Mouse (Mus musculus) hindbrain, embryonic 13.5 days (tissue): ENCODE results near the gene Sirt1. TPM values are rescaled to one million over a fixed set of nuclear protein-coding genes. Genes with fewer than 3 reads are reported as not detected.
"Not testable (repeated sequence)": the region's sequence is repeated elsewhere in the genome, so short reads cannot be mapped to it uniquely, and the experiment has no call there.

Source experiments
- ATAC-seq: fragments of 200-750 bp; cut with Nextera tagmentation; 2 replicates; pipeline ENCODE4 v1.8.0; 2017; ENCODE audit warnings: moderate TSS enrichment; ENCODE audit not compliant: low FRiP score
- H3K27ac ChIP-seq: fragments of 300-500 bp; sonication (generic); 2 replicates; pipeline ENCODE4 v1.5.1; 2015; ENCODE audit warnings: inconsistent platforms, mild to moderate bottlenecking, moderate library complexity
- H3K27me3 ChIP-seq: fragments of 300-500 bp; sonication (generic); 2 replicates; pipeline ENCODE4 v1.6.1; 2015; ENCODE audit warnings: mild to moderate bottlenecking, inconsistent platforms
- H3K36me3 ChIP-seq: fragments of 300-500 bp; sonication (generic); 2 replicates; pipeline ENCODE4 v1.6.1; 2015; ENCODE audit warnings: mild to moderate bottlenecking, inconsistent platforms
- H3K4me1 ChIP-seq: fragments of 300-500 bp; sonication (generic); replicated peaks from 2 replicates; pipeline ENCODE4 v1.6.1; 2015; ENCODE audit warnings: inconsistent platforms
- H3K4me2 ChIP-seq: fragments of 300-500 bp; sonication (generic); 2 replicates; pipeline ENCODE4 v1.6.1; 2015; ENCODE audit warnings: inconsistent platforms, mild to moderate bottlenecking, moderate library complexity
- H3K4me3 ChIP-seq: fragments of 300-500 bp; sonication (generic); 2 replicates; pipeline ENCODE4 v1.5.1; 2015; ENCODE audit warnings: mild to moderate bottlenecking, inconsistent platforms
- H3K9ac ChIP-seq: fragments of 300-500 bp; sonication (generic); 2 replicates; pipeline ENCODE4 v1.6.1; 2015; ENCODE audit warnings: mild to moderate bottlenecking, inconsistent platforms
- H3K9me3 ChIP-seq: fragments of 300-500 bp; sonication (generic); 2 replicates; pipeline ENCODE4 v1.6.1; 2016; ENCODE audit warnings: inconsistent platforms
- WGBS: fragments of 180-500 bp; shearing (Covaris S2); methylation state at CpG from one replicate; pipeline ENCODE4 v1.1.7; 2015; 5-methylcytosine and 5-hydroxymethylcytosine counted together
- polyA plus RNA-seq: library from polyadenylated mRNA; unstranded; fragments of >200 nt; fragmentation: Nextera tagmentation; extraction: Ambion mirVana; gene quantifications from 2 replicates; pipeline ENCODE4 v1.2.1, GENCODE M21; 2015

The Sirt1 gene
- polyA plus RNA-seq, 1 experiment from 2014 or later, result 4.8 TPM

DNA sequence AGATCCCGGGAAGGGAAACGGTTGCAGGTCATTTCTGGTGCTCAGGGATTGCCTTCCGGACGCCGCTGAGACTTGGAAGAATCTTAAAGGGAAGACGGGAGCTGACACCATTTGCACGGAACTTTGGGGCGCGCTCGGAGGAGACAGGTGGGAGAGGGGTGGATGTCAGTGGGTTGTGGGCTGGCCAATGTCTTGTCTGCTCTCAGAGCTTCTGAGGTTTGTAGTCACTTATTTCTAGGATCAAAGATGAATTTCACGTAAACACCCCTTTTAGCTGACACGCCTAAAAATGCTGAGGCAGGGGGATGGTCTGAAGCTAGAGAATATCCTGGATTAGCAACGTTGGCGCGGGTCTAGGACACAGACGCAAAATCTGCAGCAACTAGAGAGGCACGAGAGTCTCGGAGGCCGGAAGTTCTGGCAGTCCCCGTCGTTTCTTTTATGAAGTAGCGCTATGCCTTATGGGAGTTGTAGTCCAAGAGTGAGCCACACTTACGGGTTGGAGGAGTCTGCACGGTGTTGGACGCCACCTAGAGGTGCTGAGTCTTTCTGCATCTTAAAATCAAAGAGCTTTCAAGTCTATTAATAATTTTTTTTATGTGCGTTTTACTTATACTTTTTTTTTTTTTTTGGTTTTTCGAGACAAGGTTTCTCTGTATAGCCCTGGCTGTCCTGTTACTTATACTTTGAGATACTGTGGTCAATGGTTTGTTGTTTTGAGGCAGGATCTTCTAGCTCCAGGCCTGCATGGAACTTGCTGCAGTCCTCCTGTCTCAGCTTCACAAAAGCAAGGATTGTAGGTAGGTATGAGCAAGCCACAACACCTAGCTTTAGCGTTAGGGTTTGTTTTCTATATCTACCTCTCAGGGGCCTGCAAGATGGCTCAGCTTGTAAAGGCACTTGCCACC lies 1.1 kb upstream of the Sirt1 start, which contains the start of gene Dnajc12:
Gene Dnajc12, plus strand, starts transcription at position 72 of the 908 bp plus-strand sequence.
- Histone ChIP-seq H3K27me3 (peaks cover 18% of the 10 kb centered on the region), H3K9ac (peak within 1 kb of the TSS; percentile 72), H3K36me3 (no peaks in the 10 kb centered on the region), H3K27ac (peak within 1 kb of the TSS; percentile 49), H3K4me2 (peak within 1 kb of the TSS; percentile 89), H3K9me3 (no peaks in the 10 kb centered on the region), H3K4me3 (peak within 1 kb of the TSS; percentile 52), H3K4me1 (peaks cover 12% of the 10 kb centered on the region)
- peak; percentile 92 for ATAC-seq
- under 1% methylated on average over 28 of the region's 28 CpGs for WGBS

DNA sequence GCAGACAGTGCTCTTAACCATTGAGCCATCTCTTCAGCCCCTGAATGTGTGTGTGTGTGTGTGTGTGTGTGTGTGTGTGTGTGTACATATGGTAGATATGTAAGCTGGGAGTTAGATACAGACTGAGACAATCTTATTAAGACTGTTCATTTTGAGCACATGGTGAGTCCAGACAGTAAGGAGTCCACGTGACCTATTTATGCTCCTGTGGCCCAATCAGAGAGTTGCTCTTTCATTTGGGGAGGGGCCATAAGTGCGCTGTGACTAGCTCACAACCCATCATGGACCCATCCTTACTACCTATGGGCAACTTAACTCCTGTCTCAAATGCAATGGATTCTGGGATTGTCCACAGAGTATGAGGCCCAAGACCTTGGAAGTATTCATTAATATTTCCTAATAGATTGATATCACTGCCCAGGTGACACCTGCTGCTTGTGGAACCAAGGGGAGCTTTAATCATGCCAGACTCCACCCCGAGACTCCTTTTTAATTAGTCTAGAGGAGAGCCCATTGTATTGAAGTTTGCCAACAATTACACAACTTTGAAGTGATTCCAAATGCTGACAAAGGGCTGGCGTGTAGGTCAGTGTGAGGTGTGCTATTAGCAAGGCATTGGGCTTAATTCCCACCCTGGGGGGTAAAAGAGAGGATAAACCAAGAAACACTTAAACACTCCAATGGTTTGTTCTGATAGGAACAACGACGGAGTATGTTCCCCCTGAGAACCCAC lies 2.4 kb downstream of the Sirt1 start:
- H3K27ac ChIP-seq, result no peak overlapping the region
- H3K27me3 ChIP-seq, result peaks cover 18% of the 10 kb centered on the region
- no peaks in the 10 kb centered on the region for H3K9me3 ChIP-seq
- no peak for ATAC-seq
- peaks cover 9% of the 10 kb centered on the region for H3K4me1 ChIP-seq
- H3K9ac ChIP-seq, result no peak overlapping the region
- H3K4me2 ChIP-seq, result no peak overlapping the region
- H3K4me3 ChIP-seq, result no peak overlapping the region
- H3K36me3 ChIP-seq, result no peaks in the 10 kb centered on the region
- 77% methylated on average over 6 of the region's 6 CpGs for WGBS

DNA sequence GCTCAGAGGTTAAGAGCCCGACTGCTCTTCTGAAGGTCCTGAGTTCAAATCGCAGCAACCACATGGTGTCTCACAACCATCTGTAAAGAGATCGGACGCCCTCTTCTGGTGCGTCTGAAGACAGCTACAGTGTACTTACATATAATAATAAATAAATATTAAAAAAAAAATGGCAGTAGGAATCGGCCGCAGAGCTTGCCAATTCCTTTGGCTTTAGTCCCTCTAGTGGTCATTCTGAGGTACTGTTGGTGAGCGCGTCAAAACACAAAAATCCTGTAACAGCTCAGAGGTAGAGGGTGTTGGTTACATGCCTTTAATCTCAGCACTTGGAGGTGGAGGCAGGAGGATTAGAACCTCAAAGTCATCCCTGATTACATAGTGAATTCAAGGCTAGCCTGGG lies 4.0 kb downstream of the Sirt1 start:
- H3K27ac ChIP-seq, result no peak overlapping the region
- H3K4me1 ChIP-seq, result peaks cover 9% of the 10 kb centered on the region
- ATAC-seq, result no peak
- H3K27me3 ChIP-seq, result peaks cover 18% of the 10 kb centered on the region
- 21% methylated on average over 9 of the region's 9 CpGs for WGBS
- no peaks in the 10 kb centered on the region for H3K9me3 ChIP-seq
- H3K9ac ChIP-seq, result no peak overlapping the region
- no peak overlapping the region for H3K4me3 ChIP-seq
- no peak overlapping the region for H3K4me2 ChIP-seq
- no peaks in the 10 kb centered on the region for H3K36me3 ChIP-seq

DNA sequence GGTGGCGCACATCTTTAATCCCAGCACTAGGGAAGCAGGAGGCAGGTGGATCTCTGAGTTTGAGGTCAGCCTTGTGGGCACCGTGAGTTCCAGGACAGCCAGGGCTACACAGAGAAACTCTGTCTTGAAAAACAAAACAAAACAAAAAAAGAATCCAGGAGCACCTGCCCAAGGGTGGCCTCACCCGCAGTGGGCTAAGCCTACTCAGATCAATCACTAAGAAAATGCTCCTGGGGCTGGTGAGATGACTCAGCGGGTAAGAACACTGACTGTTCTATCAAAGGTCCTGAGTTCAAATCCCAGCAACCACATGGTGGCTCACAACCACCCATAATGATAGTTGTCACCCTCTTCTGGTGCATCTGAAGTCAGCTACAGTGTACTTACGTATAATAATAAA lies 5.2 kb downstream of the Sirt1 start:
- no peaks in the 10 kb centered on the region for H3K36me3 ChIP-seq
- H3K4me1 ChIP-seq, result peaks cover 1% of the 10 kb centered on the region
- 86% methylated on average over 5 of the region's 5 CpGs for WGBS

DNA sequence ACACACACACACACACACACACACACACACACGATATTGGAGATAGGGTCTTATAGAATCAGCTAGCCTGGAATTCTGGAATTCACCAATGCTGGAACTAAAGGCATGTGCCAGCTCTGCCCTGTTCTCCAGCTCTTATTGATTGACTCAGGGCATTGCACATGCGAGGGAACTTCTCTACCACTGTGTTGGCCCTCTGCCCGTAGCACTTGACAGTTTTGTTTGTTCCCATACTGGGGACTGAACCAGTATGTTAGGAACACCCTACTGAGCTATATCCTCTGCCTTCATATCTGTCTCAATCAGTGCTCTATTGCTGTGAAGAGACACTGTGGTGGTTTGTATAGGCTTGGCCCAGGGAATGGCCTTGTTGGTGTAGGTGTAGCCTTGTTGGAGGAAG lies 13.5 kb downstream of the Sirt1 start:
- no peak overlapping the region for H3K4me3 ChIP-seq
- no peaks in the 10 kb centered on the region for H3K9me3 ChIP-seq
- WGBS, result 87% methylated on average over 3 of the region's 3 CpGs
- H3K27ac ChIP-seq, result no peak overlapping the region
- H3K27me3 ChIP-seq, result no peaks in the 10 kb centered on the region
- ATAC-seq, result no peak
- no peak overlapping the region for H3K4me2 ChIP-seq
- H3K36me3 ChIP-seq, result no peaks in the 10 kb centered on the region
- H3K4me1 ChIP-seq, result no peaks in the 10 kb centered on the region
- H3K9ac ChIP-seq, result no peak overlapping the region

More for the DNA sequence above, 5.2 kb downstream of the Sirt1 start:
- Histone ChIP-seq H3K9ac (no peak overlapping the region), H3K9me3 (no peaks in the 10 kb centered on the region), H3K27ac (no peak overlapping the region), H3K4me2 (no peak overlapping the region), H3K27me3 (peaks cover 13% of the 10 kb centered on the region), H3K4me3 (no peak overlapping the region)
- ATAC-seq, result no peak

DNA sequence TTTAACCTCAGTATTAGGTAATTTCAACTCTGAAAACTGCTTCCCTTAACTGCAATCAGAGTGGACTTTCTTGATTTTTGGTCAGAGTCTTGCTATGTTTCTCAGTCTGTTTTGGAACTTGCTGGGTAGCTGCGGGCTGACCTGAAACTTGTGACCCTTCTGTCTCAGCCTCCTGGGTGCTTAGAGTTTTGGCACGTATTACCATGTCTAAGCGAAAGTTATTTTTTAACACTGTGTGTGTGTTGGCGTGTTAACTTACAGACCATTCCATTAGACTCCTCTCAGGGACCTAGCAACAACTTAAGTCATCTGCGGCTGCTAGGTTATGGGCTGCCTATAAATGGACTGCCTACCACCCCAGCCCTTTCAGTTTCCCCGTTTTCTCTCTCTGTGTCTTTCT lies 14.1 kb downstream of the Sirt1 start:
- 81% methylated on average over 6 of the region's 6 CpGs for WGBS
- H3K36me3 ChIP-seq, result no peaks in the 10 kb centered on the region
- no peaks in the 10 kb centered on the region for H3K27me3 ChIP-seq
- H3K27ac ChIP-seq, result no peak overlapping the region
- H3K4me1 ChIP-seq, result no peaks in the 10 kb centered on the region
- no peaks in the 10 kb centered on the region for H3K9me3 ChIP-seq
- H3K4me3 ChIP-seq, result no peak overlapping the region
- no peak overlapping the region for H3K9ac ChIP-seq
- ATAC-seq, result no peak
- H3K4me2 ChIP-seq, result no peak overlapping the region

DNA sequence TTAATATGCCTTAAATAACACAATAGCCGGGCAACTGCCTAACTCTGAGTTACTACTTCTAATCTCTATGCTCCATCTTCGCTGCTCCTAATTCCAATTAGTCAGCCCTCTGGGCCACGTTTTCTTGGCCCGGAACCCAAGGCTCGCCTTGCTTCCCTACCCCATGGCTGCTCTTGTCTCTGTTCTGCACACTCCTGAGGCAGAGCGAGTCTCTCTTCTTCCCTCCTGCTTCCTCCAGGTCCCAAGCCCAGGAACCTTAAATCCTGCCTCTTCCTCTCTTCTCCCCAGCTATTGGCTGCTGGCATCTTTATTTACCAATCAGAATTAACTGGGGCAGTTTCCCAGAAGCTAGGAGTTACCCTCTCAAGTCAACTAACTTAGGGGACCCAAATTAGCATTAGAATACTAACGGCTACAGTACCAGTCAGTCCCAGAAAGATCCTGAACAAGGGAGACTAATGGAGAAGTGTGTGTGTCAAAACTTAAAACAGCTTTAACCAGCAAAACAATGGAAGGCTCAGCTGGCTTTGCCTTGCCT lies 15.5 kb downstream of the Sirt1 start:
- Histone ChIP-seq H3K9me3 (no peaks in the 10 kb centered on the region), H3K4me1 (no peaks in the 10 kb centered on the region), H3K4me3 (no peak overlapping the region), H3K4me2 (0 out of 2 replicates have a peak overlapping the region, but pooled peaks have one; percentile 30), H3K36me3 (no peaks in the 10 kb centered on the region), H3K9ac (no peak overlapping the region), H3K27ac (no peak overlapping the region), H3K27me3 (no peaks in the 10 kb centered on the region)
- ATAC-seq, result no peak
- WGBS, result 57% methylated on average over 7 of the region's 7 CpGs

DNA sequence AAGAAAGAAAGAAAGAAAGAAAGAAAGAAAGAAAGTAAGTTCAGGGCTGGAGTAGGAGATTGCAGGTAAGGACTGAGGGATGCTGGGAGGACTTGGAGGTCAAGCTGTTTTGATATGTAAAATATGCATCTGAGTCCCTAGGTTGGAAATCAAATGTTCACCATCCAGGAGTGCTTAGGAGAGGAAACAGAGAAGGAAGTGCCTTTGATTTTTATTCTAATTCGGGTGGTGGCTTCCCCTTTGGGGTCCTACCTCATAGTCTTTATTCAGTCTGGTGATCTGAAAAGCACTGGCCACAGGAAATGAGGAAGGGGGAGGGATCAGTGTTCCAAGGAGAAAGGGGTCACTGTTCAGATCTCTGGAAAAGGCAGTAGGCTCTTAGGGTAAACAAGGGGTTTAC lies 21.0 kb downstream of the Sirt1 start:
- H3K27me3 ChIP-seq, result no peaks in the 10 kb centered on the region
- no peak overlapping the region for H3K27ac ChIP-seq
- no peak overlapping the region for H3K4me2 ChIP-seq
- WGBS, result 79% methylated on average over 1 of the region's 1 CpGs
- H3K4me1 ChIP-seq, result no peaks in the 10 kb centered on the region
- H3K9me3 ChIP-seq, result no peaks in the 10 kb centered on the region
- H3K4me3 ChIP-seq, result no peak overlapping the region
- no peak for ATAC-seq
- H3K36me3 ChIP-seq, result no peaks in the 10 kb centered on the region
- H3K9ac ChIP-seq, result no peak overlapping the region

DNA sequence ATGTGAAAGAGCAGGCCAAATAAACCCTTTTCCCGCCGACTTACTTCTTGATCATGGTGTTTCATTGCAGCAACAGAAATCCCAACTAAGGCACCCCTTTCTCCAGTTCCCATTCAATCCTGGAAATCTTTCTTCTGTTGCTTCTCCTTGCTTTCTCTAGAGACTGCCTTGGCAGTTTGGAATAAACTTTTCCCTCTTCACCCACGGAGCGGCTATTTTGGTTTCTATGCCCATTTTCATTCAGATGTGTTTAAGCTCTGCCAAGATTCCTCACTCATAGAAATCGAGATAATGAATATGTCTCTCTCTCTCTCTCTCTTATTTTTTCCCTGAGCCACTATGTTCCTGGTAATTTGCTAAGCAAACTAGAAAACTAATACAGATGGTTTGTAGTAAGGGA lies 29.4 kb downstream of the Sirt1 start:
- Histone ChIP-seq H3K36me3 (no peaks in the 10 kb centered on the region), H3K4me3 (no peak overlapping the region), H3K4me2 (no peak overlapping the region), H3K9ac (no peak overlapping the region), H3K27me3 (no peaks in the 10 kb centered on the region), H3K27ac (no peak overlapping the region), H3K4me1 (no peaks in the 10 kb centered on the region), H3K9me3 (no peaks in the 10 kb centered on the region)
- 85% methylated on average over 5 of the region's 5 CpGs for WGBS
- no peak for ATAC-seq

DNA sequence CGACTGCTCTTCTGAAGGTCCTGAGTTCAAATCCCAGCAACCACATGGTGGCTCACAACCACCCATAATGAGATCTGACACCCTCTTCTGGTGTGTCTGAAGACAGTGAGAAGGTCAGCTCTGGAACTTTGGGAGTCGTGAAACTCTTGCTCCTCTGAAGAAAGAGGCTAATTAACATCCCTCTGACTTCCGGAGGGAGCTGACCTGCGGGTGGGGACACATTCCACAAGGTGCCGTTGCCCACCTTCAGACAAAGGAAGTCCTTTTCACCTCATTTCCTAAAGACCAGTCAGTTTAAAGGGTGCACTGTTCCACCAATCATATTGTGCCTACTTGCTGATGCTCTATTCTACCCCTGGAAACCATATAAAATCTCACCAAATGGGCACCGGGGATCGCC lies 30.4 kb downstream of the Sirt1 start:
- not testable (repeated sequence) for H3K36me3 ChIP-seq, H3K4me2 ChIP-seq, H3K4me3 ChIP-seq, H3K27me3 ChIP-seq, H3K9ac ChIP-seq, H3K4me1 ChIP-seq, H3K9me3 ChIP-seq, H3K27ac ChIP-seq, ATAC-seq
- WGBS, result 88% methylated on average over 7 of the region's 7 CpGs

DNA sequence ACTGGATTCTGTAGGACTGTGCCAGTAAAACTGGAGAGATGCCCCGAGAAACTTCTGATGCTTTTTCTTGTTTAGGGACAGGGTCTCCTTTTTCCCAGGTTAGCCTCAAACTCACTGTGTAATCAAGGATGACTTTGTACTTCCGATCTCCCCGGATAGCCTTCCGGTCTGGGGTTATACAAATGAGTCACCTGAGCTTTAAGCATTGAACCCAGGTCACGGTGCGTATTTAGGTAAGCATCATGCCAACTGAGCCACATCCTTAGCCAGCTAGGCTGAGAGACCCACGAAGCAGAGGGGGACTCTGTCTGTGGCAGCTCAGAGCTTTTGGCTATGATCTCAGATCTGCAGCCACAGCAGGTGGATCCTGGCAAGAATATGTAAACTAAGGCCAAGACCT lies 30.8 kb downstream of the Sirt1 start:
- no peaks in the 10 kb centered on the region for H3K4me1 ChIP-seq
- no peaks in the 10 kb centered on the region for H3K9me3 ChIP-seq
- H3K27ac ChIP-seq, result no peak overlapping the region
- no peak for ATAC-seq
- H3K9ac ChIP-seq, result no peak overlapping the region
- 92% methylated on average over 7 of the region's 7 CpGs for WGBS
- no peak overlapping the region for H3K4me3 ChIP-seq
- no peak overlapping the region for H3K4me2 ChIP-seq
- H3K27me3 ChIP-seq, result no peaks in the 10 kb centered on the region
- no peaks in the 10 kb centered on the region for H3K36me3 ChIP-seq

DNA sequence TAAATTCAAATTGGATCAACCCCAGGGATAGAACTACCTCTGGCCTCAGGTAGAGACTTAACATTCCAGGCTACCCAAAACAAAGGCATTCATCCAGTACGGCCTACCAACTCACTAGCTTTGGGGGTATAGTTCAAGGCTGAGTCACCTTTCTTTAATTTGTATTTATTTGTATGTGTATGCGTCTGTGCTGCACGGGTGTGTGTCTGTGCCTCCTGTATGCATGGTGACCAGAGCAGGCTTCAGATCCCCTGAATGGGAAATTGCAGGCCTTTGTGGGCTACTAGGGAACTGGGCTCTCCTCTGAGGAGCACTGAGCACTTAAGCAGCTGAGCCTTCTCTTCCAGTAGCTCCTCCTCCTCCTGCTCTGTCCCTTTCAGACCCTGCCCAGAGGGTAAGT lies 33.2 kb downstream of the Sirt1 start:
- WGBS, result 58% methylated on average over 3 of the region's 3 CpGs
- Histone ChIP-seq H3K27me3 (no peaks in the 10 kb centered on the region), H3K9me3 (no peaks in the 10 kb centered on the region)

More for the DNA sequence above, 33.2 kb downstream of the Sirt1 start:
- ATAC-seq, result no peak
- Histone ChIP-seq H3K9ac (no peak overlapping the region), H3K4me2 (no peak overlapping the region), H3K4me3 (no peak overlapping the region), H3K4me1 (no peaks in the 10 kb centered on the region), H3K27ac (no peak overlapping the region), H3K36me3 (no peaks in the 10 kb centered on the region)
